Mouse (Mus musculus) forelimb bud, embryonic 11.5 days (tissue): ENCODE results near the gene Tmem131l.

Experiments used
- DNase-seq: peaks from one replicate; pipeline ENCODE4 v3.0.0-alpha.2; 2012; ENCODE audit warnings: low read depth, low spot score

Tmem131l gene

DNA sequence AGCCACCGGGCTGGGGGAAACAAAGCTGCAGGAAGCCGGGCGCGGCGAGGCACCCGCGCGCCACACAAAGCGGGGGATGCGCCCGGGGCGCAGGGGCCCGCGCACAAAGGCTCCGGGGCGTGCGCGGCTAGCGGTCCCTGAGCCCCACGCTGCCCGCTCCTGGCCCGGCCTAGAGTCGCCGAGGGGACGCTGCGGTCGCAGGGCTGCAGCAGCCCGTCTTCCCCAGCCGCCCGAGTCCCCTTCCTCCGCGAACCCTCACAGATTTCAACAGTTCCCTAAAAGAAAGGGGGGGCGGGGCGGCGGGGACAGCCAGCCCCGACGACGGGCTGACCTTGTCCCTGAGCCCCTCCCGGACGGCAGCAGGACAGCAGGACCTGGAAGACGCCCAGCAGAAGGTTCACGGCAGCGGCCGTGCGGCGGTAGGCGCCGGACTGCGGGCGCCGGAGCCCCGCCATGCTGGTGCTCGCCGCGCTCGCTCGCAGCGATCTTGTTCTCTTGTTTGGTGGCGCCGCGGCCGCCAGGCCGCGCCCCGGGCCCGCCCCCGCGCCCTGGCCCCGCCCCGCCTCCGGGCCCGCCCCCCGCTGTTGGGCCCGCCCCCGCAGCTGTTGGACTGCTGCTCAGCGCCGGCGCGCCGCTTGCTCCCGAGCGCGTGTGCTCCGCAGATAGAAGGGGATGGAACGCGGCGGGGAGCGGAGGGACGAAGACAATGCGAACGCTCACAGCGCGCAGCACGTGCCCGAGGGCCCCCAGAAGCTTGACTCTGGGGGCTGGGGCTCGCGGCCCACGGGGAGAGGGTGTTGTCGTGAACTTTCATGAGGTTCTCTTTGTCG, at the start of gene Tmem131l:
Tmem131l (minus strand) TSS at position 530 of the 830 bp plus-strand sequence.
- DNase-seq = peak; percentile 80

DNA sequence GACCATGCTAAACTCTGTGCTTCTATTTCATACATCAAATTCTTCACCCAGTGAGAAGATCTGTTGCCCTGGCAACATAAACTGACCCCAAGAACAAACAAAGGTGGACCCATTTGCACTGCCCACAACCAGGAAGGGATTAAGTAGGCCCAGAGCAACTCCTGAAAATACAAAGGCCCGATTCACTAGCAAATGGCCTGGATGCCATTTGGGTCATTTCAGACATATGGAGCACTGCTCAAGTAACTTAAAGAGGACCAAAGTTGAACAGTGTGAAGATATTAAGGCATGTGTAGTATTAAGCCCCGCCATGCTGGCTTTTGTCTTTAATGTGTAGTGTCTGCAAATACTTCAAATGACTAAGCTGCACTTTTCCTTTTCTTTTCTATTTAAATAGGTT, 46.9 kb upstream of the Tmem131l start:
- DNase-seq = peak; percentile 24

DNA sequence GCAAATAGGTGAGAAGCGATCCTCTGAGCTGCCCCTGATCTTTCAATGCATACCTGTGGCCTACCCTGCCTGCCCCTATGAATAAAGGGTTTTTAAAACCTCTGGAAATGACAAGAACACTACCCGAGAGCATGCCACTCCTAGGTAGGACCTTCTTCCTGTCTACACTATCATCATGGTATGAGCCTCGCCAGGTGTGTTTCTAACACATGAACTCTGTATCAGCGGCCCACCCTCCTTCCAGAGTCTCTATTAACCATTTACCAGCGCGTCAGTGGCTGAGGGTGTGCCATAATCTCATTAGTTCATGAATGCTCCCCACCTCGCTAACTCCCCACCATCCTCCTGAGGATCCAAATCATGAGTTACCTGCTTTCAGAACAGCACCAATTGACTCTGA, 46.4 kb upstream of the Tmem131l start:
- DNase-seq = no peak

DNA sequence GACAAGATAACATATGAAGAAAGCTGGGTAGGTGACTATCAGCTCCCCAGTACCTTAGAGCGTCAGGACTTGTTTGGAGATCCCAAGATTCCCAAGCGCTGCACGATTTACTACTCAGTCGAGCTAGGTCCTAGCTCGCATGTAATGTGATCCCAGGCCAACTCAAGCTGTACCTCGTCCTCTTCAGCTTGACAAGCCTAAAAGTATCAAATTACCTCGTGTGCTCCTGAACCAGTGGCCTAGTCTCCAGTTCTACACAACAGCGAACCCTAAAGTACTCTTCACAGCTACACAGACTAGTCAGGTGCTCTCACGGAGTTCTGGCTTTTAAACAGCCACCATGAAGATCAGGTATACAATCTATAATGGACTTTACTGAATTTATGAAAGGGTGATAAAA, 45.5 kb upstream of the Tmem131l start:
- DNase-seq = peak; percentile 59

- DNase-seq = no peak
Measured at GRCm38 (mm10) chr3:84081208-84081722, 41.3 kb upstream of the Tmem131l start.

GRCm38 (mm10) chr3:84080074-84080473, 40.1 kb upstream of the Tmem131l start:
- DNase-seq = no peak

DNA sequence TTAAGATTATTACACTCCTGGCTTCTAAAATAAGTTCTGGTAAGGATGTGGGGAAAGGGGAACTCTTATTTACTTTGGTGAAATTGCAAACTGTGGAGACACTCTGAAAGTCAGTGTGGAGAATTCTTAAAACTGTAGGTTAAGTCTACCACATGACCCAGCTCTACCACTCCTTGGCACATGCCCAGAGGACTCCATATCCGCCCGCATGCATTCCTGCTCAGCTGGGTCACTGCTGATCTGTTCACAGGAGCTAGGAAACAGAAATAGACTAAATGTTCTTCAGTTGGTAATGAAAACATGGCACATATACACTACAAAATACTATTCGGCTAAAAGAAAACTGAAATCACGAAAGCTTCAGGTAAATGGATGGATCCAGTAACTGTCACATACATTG, 37.5 kb upstream of the Tmem131l start:
- DNase-seq = no peak

DNA sequence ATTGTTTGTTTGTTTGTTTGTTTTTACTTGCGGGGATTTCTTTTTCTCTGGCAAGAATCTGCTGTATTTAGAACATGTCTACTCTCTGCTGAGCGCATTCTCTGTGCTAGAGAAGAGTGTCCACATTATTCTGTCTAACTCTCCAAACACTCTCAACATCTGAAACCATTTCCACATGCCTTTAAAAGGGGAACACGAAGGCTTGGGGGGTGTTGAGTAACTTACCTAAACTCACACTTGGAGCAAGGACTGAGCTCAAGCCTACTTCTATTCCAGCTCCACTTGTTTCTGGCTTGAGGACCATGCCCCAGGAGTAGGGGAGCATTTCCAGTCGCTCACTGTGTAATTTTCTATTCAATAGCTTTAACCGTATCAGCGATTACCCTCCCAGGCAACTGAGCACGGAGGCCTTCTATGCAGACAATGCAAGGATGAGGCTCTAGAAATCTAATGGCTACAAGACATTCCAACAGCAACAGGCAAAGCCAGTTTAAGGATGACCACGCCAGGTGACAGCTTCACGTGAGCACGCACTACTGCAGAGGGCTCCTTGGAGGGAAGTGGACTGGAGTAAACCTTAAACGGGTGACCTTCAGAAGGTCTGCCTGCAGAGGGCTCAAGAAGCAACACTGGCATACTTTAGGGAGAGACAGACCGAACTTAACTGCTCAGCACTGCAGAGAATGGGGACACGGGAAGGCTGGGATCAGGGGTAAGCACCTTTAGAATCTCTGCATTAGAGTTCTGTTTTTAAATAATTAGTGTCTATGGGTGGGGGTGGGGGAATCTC, 36.8 kb upstream of the Tmem131l start:
- DNase-seq = no peak

- no peak for DNase-seq
Measured at GRCm38 (mm10) chr3:84075516-84075915, 35.5 kb upstream of the Tmem131l start.

DNA sequence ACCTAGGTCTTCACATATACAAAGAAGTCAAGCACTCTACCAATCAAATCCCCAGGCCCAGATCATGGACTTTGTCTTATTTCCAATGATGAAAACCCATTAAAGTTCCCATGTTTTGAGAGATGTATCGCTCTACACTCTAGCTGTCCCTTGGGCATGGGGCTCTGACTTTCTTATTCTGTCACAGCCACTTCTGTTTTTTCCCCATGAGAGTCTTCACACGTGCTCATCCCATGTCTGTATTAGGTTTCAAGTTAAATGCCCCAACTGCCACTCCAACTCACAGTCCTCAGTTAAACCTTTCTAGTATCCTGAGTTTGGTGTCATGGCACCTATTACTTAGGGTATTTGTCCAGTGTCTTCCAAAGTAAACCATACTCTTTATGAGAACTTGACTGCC, 34.8 kb upstream of the Tmem131l start:
- DNase-seq = no peak

DNA sequence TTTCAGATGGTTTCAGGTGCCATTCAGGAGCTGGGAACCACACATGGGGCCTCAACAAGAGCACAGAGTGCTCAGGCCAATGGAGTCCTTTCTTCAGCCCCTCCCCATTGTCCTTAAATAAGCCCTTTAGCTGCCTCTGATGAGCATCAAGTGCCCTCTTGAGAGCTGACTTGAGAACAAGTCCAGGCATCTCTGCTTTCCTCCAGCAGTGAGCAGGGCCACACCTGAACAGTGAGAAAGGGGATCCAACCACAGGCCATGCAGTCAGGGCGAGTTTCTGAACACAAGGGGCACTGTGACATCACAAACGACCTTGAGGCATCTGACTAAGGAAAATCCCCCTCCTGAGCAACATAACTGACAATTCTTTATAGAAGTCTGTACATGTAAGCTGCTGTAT, 31.7 kb upstream of the Tmem131l start:
- no peak for DNase-seq

- DNase-seq = no peak
Measured at GRCm38 (mm10) chr3:84070811-84071210, 30.8 kb upstream of the Tmem131l start.

GRCm38 (mm10) chr3:84068831-84069709, 29.1 kb upstream of the Tmem131l start:
- DNase-seq = no peak

DNA sequence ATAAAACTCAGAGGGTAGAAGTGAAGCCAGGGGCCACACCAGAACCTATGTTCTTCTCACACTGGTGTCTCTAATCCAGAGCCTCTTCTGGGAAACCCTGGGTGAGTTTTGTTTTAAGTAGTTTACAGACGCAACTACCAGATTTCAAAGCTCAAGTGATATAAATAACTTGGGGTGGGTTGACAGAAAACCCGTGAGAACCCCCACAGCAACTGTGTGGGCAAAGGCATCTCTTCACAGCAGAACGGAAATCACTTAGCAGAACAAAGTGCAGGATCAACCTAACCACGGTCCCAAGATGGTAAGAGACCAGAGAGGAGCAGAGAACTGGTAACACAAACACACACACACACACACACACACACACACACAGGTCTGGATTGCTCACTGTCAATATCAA, 25.9 kb upstream of the Tmem131l start:
- no peak for DNase-seq

- no peak for DNase-seq
Measured at GRCm38 (mm10) chr3:84063369-84063914, 23.5 kb upstream of the Tmem131l start.

GRCm38 (mm10) chr3:84061523-84062453, 21.8 kb upstream of the Tmem131l start:
- DNase-seq = no peak

DNA sequence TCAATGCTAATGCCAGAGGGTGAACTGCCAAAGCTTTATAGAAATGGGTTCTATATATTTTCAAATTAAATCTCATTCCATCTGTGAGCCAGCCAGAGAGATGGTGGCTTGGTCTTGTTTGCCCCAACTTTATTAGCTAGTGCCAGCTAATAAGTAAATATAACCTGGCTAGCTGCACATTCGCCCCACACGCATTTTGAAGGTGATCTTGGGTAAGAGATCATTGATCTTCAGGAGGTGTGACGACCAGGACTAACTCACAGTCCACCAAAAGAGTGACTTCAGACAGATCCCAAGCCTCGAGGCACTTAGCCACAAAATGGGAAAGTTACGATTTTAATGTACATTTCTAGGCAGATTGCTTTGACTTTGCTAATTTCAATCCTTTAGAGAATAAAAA, 21.0 kb upstream of the Tmem131l start:
- no peak for DNase-seq

DNA sequence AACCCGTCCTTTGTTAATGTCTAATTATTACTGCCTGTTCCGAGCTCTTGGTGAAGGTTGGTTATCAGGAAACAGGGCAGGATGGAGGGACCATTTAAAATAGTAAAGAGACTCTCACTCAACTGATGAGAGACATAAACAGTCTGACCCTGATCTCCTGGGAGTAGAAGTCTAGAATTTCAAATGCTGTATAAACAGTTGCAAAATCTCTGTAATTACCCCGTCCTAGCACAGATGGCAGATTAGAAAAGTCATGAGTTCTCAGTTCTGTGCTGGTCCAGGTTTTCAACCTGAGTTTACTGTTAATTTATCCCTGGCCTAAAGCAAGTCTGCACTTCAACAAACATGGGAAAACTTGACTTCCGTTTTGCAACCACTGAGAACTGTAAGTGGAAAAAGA, 20.2 kb upstream of the Tmem131l start:
- DNase-seq = no peak

DNA sequence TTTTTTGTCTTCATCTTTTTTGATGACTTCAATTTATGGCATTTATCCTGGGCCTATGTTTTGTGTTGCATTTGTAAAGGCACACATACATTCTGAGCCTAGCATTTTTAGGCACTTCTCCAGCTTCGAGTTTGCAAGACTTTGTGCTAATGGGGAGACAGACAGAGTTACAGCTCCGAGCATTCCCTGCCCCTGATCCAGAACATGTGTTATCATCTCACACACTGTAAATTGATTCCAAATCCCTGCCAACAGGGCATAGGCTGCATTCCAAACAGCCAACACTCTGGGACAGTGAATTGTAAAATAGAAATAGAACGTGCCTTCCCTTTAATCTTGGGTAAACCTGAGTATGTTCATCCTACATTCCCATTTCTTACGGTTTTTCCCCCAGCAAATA, 19.7 kb upstream of the Tmem131l start:
- DNase-seq = peak; percentile 47

DNA sequence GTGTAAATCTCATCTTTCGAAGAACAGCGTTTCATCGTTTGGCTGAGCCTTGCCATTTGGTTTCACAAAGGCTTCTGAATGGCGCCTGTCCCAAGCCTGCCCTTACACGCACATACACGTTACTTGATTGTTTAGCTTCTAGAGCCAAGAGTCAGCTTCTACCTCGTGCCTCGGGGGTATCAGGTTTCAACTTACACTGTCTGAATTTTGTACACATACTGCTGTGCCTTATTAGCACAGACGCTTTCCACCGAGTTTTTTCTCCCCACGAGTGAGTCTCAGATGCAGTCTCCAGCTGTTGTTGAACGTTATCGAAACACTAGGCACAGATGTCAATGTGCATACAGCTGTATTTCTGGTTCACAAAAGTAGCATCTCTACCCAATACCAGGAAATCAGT, 19.3 kb upstream of the Tmem131l start:
- peak; percentile 76 for DNase-seq
